Mouse (Mus musculus) embryonic facial prominence, embryonic 14.5 days (tissue): ENCODE results near the gene Tmem233. TPM values are rescaled to one million over a fixed set of nuclear protein-coding genes. Genes with fewer than 3 reads are reported as not detected.

Source experiments
- ATAC-seq: fragments of 200-750 bp; cut with Nextera tagmentation; 2 replicates; pipeline ENCODE4 v1.8.0; 2017; ENCODE audit warnings: low read depth, moderate number of reproducible peaks, moderate TSS enrichment
- DNase-seq: peaks from one replicate; pipeline ENCODE4 v3.0.0-alpha.2; 2015; ENCODE audit warnings: low spot score
- H3K27ac ChIP-seq: fragments of 300-500 bp; sonication (generic); replicated peaks from 2 replicates; pipeline ENCODE4 v1.5.1; 2014; ENCODE audit warnings: low read depth, mild to moderate bottlenecking, low read length, moderate library complexity
- H3K27me3 ChIP-seq: fragments of 300-500 bp; sonication (generic); replicated peaks from 2 replicates; pipeline ENCODE4 v1.6.1; 2014; ENCODE audit warnings: low read length; ENCODE audit not compliant: control insufficient read depth, insufficient read depth
- H3K36me3 ChIP-seq: fragments of 300-500 bp; sonication (generic); 2 replicates; pipeline ENCODE4 v1.6.1; 2014; ENCODE audit warnings: low read length, mixed read lengths; ENCODE audit not compliant: control insufficient read depth, insufficient read depth
- H3K4me1 ChIP-seq: fragments of 300-500 bp; sonication (generic); 2 replicates; pipeline ENCODE4 v1.6.1; 2014; ENCODE audit warnings: antibody characterized with exemption, low read length; ENCODE audit not compliant: control insufficient read depth, insufficient read depth
- H3K4me2 ChIP-seq: fragments of 300-500 bp; sonication (generic); 2 replicates; pipeline ENCODE4 v1.6.1; 2014; ENCODE audit warnings: low read depth, mild to moderate bottlenecking, low read length, moderate library complexity, mixed read lengths
- H3K4me3 ChIP-seq: fragments of 300-500 bp; sonication (generic); 2 replicates; pipeline ENCODE4 v1.5.1; 2014; ENCODE audit warnings: low read depth, mild to moderate bottlenecking, low read length
- H3K9ac ChIP-seq: fragments of 300-500 bp; sonication (generic); 2 replicates; pipeline ENCODE4 v1.6.1; 2014; ENCODE audit warnings: low read depth, mild to moderate bottlenecking, low read length, moderate library complexity, mixed read lengths
- H3K9me3 ChIP-seq: fragments of 300-500 bp; sonication (generic); 2 replicates; pipeline ENCODE4 v1.6.1; 2016; ENCODE audit warnings: low read length; ENCODE audit not compliant: control insufficient read depth
- WGBS: fragments of 180-500 bp; shearing (Covaris S2); extraction: QIAGEN DNeasy Blood & Tissue Kit; methylation state at CpG from one replicate; pipeline ENCODE4 v1.1.7; 2014; 5-methylcytosine and 5-hydroxymethylcytosine counted together
- polyA plus RNA-seq: library from polyadenylated mRNA; unstranded; fragments of >200 nt; fragmentation: Nextera tagmentation; extraction: Ambion mirVana; gene quantifications from 2 replicates; pipeline ENCODE4 v1.2.1, GENCODE M21; 2014

Tmem233 gene
- polyA plus RNA-seq, 1 experiment from 2014 or later = 0.26 TPM

DNA sequence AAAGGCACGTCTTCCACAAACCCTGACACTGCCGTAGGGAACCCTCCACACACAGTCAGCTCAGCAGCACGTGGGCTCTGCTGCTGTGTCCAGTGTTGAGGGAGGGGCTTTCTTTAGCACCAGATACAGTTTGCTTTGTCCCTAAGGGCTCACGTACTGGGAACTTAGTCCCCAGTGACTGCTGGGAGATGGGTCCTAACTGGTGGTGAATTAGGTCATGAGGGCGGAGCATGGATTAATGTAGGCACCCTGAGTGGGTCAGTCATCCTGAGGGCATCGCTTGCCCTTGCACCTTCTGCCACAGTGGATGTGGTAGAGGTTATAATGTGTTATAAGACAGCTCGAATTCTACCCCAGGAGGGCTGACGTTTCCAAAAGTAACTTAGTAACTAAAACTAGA lies 65.7 kb downstream of the Tmem233 start:
- H3K27me3 ChIP-seq = no peaks in the 10 kb centered on the region
- H3K4me1 ChIP-seq = no peaks in the 10 kb centered on the region
- H3K4me2 ChIP-seq = no peak overlapping the region
- WGBS = 85% methylated on average over 7 of the region's 8 CpGs
- DNase-seq (no peak), ATAC-seq (no peak)
- no peak overlapping the region for H3K4me3 ChIP-seq
- H3K36me3 ChIP-seq = peaks cover 93% of the 10 kb centered on the region
- no peaks in the 10 kb centered on the region for H3K9me3 ChIP-seq
- H3K9ac ChIP-seq = no peak overlapping the region
- H3K27ac ChIP-seq = no peak overlapping the region

DNA sequence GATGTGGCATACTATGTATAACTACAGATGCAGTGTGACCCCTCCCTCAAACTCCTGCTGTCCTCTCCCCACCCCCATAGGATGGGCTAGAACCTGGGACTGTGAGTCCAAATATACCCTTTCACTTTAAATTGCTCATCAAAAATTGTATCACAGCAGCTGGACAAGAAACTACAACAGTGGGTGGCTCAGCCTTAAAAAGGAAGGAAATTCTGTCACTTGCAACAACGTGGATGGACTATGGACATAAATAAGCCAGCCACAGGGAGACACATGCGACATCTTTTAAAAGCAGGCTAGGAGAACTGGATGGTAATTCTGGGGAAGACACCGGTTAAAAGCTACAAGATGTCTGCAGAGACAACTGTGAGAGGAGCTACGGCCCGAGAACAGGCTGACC lies 66.5 kb downstream of the Tmem233 start:
- H3K9me3 ChIP-seq = no peaks in the 10 kb centered on the region
- no peak overlapping the region for H3K4me2 ChIP-seq
- H3K36me3 ChIP-seq = peaks cover 86% of the 10 kb centered on the region
- no peaks in the 10 kb centered on the region for H3K27me3 ChIP-seq
- no peak for ATAC-seq
- H3K27ac ChIP-seq = no peak overlapping the region
- DNase-seq = no peak
- H3K9ac ChIP-seq = no peak overlapping the region
- H3K4me1 ChIP-seq = no peaks in the 10 kb centered on the region
- H3K4me3 ChIP-seq = no peak overlapping the region
- 88% methylated on average over 5 of the region's 5 CpGs for WGBS

DNA sequence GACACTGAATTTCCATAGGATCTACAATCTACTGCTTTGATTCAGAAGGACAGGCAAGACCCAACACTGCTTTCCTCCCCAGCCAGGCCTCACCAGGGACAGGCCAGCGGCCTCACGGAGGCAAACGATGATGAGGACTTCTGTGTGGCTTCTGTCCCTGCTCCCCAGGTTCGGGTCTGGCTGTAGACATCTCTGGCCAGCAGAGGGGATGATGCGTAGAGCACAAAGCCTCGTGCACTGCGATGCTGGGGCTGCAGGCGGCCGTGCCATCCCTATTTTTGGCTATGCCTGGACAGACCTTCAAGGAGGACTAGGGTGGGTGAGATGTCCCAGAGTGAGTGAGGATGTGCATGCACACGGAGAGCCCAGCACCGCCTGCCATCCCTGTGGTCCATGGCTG lies 68.8 kb downstream of the Tmem233 start:
- DNase-seq (no peak), ATAC-seq (no peak)
- Histone ChIP-seq H3K4me2 (no peak overlapping the region), H3K9ac (no peak overlapping the region), H3K36me3 (peaks cover 63% of the 10 kb centered on the region), H3K4me3 (no peak overlapping the region), H3K4me1 (no peaks in the 10 kb centered on the region), H3K27me3 (no peaks in the 10 kb centered on the region), H3K27ac (no peak overlapping the region), H3K9me3 (no peaks in the 10 kb centered on the region)
- WGBS = 96% methylated on average over 11 of the region's 11 CpGs

DNA sequence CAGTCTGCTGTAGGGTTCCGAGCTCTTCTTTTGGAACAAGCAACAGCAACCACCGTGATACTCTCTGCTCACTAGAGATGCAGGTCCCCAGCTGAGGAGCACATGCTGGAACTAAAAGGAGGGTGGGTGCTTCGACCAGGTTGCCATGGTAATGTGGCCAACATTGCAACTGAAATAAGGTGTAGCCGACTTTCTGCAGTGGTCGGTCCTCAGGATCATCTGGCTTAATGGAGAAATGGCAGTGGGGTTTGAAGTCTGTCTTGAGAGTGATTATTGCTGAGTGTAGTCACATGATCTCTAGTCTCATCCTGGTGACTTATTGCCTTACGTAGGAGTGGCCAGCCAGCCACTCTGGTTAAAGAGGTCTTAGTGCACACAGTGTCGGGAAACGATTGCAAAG lies 69.2 kb downstream of the Tmem233 start:
- Histone ChIP-seq H3K27ac (no peak overlapping the region), H3K36me3 (peaks cover 59% of the 10 kb centered on the region), H3K4me1 (no peaks in the 10 kb centered on the region), H3K27me3 (no peaks in the 10 kb centered on the region), H3K9me3 (no peaks in the 10 kb centered on the region), H3K4me2 (no peak overlapping the region), H3K9ac (no peak overlapping the region), H3K4me3 (no peak overlapping the region)
- DNase-seq (no peak), ATAC-seq (no peak)
- 90% methylated on average over 8 of the region's 8 CpGs for WGBS

DNA sequence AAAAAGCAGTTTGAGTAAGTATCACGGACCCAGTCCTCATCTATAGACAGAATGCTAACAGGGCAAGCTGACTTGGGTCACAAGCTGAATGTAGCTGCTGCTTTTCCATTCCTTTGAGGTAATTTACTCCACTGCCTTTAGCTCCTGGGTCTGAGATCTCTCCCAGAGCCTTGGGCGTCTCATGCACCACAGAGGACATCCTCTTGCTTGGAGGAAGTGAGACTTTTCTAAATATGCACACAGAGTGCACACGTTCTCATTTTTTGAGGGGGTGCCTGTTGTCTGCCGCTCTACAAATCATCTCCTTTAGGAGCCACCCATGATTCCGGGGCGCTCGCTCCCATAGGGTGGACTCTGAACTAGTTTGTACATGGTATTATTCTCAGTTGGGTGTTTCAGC lies 70.5 kb downstream of the Tmem233 start:
- ATAC-seq = no peak
- Histone ChIP-seq H3K27ac (no peak overlapping the region), H3K36me3 (peaks cover 45% of the 10 kb centered on the region), H3K9ac (no peak overlapping the region), H3K4me3 (no peak overlapping the region), H3K9me3 (no peaks in the 10 kb centered on the region), H3K27me3 (no peaks in the 10 kb centered on the region), H3K4me2 (no peak overlapping the region), H3K4me1 (no peaks in the 10 kb centered on the region)
- DNase-seq = no peak
- 92% methylated on average over 7 of the region's 7 CpGs for WGBS

DNA sequence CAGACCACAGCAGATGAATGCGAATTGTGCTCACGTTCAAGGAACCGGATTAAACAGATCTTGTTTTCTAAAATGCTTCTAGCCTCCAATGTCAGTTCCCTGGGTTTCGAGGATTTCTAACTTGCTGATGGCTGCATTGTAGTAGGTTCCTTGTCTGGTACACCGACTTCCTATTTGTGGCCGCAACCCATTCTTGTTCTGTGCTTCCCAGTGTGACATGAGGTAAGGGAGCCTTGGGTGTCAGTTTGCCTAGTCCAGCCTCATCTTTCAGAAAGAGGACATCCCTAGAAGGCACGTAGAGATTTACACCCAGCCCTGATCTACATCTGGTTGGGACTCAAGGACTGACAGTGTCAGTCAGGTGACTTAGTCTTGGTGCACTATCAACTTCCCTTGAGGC lies 71.3 kb downstream of the Tmem233 start:
- H3K27me3 ChIP-seq = no peaks in the 10 kb centered on the region
- no peak overlapping the region for H3K4me2 ChIP-seq
- no peaks in the 10 kb centered on the region for H3K4me1 ChIP-seq
- DNase-seq = no peak
- 91% methylated on average over 7 of the region's 7 CpGs for WGBS
- H3K9ac ChIP-seq = no peak overlapping the region
- H3K4me3 ChIP-seq = no peak overlapping the region
- H3K9me3 ChIP-seq = no peaks in the 10 kb centered on the region
- H3K36me3 ChIP-seq = peaks cover 37% of the 10 kb centered on the region
- no peak for ATAC-seq
- H3K27ac ChIP-seq = no peak overlapping the region

DNA sequence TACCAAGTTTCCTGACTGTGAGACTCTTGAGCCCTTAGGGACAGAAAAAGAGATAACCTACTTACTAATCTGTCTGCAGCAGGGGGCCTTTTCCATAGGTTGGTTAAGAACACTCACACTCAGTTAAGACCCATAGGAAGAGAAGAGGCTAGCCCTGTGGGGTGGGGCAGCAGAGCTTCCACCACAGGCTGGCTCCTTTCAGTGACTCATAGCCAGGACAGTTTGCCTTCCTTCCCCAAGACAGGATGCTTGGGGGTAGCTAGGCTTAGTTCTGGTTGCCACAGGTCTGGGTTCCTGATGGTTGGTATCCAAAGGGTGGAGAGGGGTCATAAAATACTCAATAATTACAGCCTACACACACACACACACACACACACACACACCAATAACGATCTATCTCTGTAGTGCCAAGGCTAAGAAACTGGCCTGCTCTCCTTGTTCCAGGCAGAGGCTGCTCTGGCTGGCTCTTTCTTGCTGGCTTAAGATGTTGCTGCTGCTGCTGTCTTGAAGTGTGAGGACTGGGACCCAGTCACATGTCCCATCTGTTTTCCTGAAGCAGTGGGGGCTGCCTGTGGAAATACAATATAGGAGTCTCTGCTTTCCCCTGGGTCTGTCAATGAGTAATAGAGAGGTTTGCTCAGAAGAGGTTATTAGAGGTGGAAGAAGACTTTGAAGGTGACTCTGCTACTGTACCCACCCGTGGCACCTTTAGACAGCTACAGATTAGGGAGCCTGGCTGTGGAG lies 73.0 kb downstream of the Tmem233 start:
- ATAC-seq = 0 out of 2 replicates have a peak, but pooled peaks have one; percentile 20
- no peak overlapping the region for H3K27ac ChIP-seq

DNA sequence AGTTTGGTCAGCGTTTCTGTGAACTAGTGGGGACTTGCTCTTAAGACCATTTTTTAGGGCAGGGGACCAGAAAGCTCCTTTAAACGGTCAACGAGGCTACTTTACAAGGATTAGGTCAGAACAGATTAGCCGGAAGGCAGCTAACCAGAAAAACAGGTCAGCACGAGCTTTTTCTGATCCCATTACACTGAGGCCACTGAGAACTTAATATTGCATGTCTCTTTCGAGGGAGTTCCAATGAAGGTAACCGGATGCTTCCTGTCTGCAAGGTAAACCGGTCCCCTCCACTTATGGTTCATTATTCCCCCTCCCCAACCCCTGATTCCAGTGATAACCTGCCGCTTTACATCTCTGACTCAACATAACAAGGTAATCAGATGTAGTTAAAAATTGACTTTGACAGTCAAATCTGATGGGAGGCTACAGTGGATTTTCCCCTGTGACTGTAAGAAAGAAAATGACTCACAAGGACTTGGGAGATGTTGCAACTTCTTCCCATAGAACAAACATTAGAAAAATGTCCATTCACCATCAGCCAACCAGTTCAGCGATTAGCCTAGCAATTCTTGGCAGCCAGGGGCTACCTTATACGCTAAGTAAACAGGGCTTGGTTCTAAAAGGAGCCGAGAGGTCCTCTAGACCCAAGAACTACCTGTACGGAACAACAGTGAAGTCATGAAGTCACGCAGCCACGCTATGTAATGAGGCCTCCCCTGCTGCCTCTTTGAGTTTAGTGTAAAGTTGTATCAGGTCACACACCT lies 73.8 kb downstream of the Tmem233 start:
- Histone ChIP-seq H3K9ac (no peak overlapping the region), H3K27ac (no peak overlapping the region), H3K4me2 (no peak overlapping the region), H3K4me1 (no peaks in the 10 kb centered on the region), H3K36me3 (peaks cover 15% of the 10 kb centered on the region), H3K9me3 (no peaks in the 10 kb centered on the region), H3K27me3 (no peaks in the 10 kb centered on the region), H3K4me3 (no peak overlapping the region)
- DNase-seq (peak; percentile 54), ATAC-seq (peak; percentile 42; the same call in 1 of the 2 replicates)
- WGBS = 60% methylated on average over 15 of the region's 15 CpGs

More for the DNA sequence above, 73.0 kb downstream of the Tmem233 start:
- Histone ChIP-seq H3K4me1 (no peaks in the 10 kb centered on the region), H3K27me3 (no peaks in the 10 kb centered on the region), H3K4me3 (no peak overlapping the region), H3K4me2 (no peak overlapping the region), H3K36me3 (peaks cover 22% of the 10 kb centered on the region), H3K9ac (no peak overlapping the region), H3K9me3 (no peaks in the 10 kb centered on the region)
- WGBS = 63% methylated on average over 2 of the region's 2 CpGs
- no peak for DNase-seq
